Mouse (Mus musculus): ENCODE data around the gene Glp2r.

Glp2r gene

GRCm38 (mm10) chr11:67727095-67727494 is 43.9 kb downstream of the Glp2r start:
- DNase-seq, result no peak

GRCm38 (mm10) chr11:67723231-67724013 is 47.5 kb downstream of the Glp2r start:
- DNase-seq, result no peak

- DNase-seq, result no peak
These were observed 48.4 kb downstream of the Glp2r start for GRCm38 (mm10) chr11:67722399-67723156.

- no peak for DNase-seq
These were observed 49.5 kb downstream of the Glp2r start for GRCm38 (mm10) chr11:67721485-67721884.

- no peak for DNase-seq
These were observed 55.6 kb downstream of the Glp2r start for GRCm38 (mm10) chr11:67715382-67715781.

- DNase-seq, result no peak
These were observed 58.0 kb downstream of the Glp2r start for GRCm38 (mm10) chr11:67712976-67713375.

- no peak for DNase-seq
These were observed 76.1 kb downstream of the Glp2r start, which contains the start of gene Rcvrn for GRCm38 (mm10) chr11:67694703-67695376. Gene Rcvrn, plus strand, starts transcription at chr11:67695326.

- DNase-seq, result no peak
These were observed 84.8 kb downstream of the Glp2r start for GRCm38 (mm10) chr11:67686109-67686508.

- DNase-seq, result no peak
These were observed 89.1 kb downstream of the Glp2r start for GRCm38 (mm10) chr11:67681871-67682270.

GRCm38 (mm10) chr11:67679930-67680329 is 91.0 kb downstream of the Glp2r start:
- DNase-seq, result no peak

- no peak for DNase-seq
These were observed 91.7 kb downstream of the Glp2r start for GRCm38 (mm10) chr11:67679300-67679699.

- peak; percentile 77 for DNase-seq
These were observed 95.1 kb downstream of the Glp2r start for GRCm38 (mm10) chr11:67675562-67676540.

- no peak for DNase-seq
These were observed 98.8 kb downstream of the Glp2r start for GRCm38 (mm10) chr11:67672140-67672539.

- peak; percentile 96 for DNase-seq
These were observed 100.9 kb downstream of the Glp2r start for GRCm38 (mm10) chr11:67670031-67670430.

GRCm38 (mm10) chr11:67668460-67669007 is 102.4 kb downstream of the Glp2r start:
- DNase-seq, result peak; percentile 51

GRCm38 (mm10) chr11:67667531-67668332 is 103.2 kb downstream of the Glp2r start:
- peak; percentile 98 for DNase-seq

- no peak for DNase-seq
These were observed 104.8 kb downstream of the Glp2r start for GRCm38 (mm10) chr11:67666129-67666528.

- no peak for DNase-seq
These were observed 106.0 kb downstream of the Glp2r start for GRCm38 (mm10) chr11:67664918-67665317.

- DNase-seq, result peak; percentile 82
These were observed 106.7 kb downstream of the Glp2r start for GRCm38 (mm10) chr11:67664261-67664660.

GRCm38 (mm10) chr11:67663437-67663836 is 107.5 kb downstream of the Glp2r start:
- no peak for DNase-seq

GRCm38 (mm10) chr11:67661465-67661864 is 109.5 kb downstream of the Glp2r start:
- DNase-seq, result no peak

Data from cerebellum, adult 8-10 months (tissue).